Mouse (Mus musculus): ENCODE data around the gene Gfi1b. TPM values are rescaled to one million over a fixed set of nuclear protein-coding genes. Genes with fewer than 3 reads are reported as not detected.

The Gfi1b gene
- total and polyA plus RNA-seq, 3 experiments: 0.22 TPM; not detected in 2

- no peak for DNase-seq
Measured at GRCm38 (mm10) chr2:28622521-28623124, 841 bp upstream of the Gfi1b start.

DNA sequence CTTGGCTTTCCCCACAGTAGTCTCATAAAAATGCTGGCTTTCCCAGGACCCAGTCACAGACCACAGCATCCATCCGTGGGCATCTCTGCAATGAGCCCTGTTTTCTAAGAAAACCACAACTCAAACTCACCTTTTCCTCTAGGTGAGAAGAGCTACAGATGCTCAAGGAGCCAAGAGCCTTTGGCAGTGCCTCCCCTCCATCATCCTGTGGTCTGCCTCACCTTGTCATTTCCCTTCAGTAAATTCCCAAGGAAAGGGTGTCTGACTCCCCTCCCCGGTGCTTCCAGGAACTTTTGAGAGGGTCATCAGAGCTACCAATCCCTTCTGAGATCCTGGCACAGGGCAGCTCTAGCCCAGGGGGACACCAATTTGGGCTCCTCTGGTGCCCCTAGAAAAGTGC is 671 bp downstream of the Gfi1b start:
- no peak for DNase-seq

GRCm38 (mm10) chr2:28620522-28620921 is 1.3 kb downstream of the Gfi1b start:
- DNase-seq: no peak

GRCm38 (mm10) chr2:28619369-28619768 is 2.4 kb downstream of the Gfi1b start:
- DNase-seq: no peak

DNA sequence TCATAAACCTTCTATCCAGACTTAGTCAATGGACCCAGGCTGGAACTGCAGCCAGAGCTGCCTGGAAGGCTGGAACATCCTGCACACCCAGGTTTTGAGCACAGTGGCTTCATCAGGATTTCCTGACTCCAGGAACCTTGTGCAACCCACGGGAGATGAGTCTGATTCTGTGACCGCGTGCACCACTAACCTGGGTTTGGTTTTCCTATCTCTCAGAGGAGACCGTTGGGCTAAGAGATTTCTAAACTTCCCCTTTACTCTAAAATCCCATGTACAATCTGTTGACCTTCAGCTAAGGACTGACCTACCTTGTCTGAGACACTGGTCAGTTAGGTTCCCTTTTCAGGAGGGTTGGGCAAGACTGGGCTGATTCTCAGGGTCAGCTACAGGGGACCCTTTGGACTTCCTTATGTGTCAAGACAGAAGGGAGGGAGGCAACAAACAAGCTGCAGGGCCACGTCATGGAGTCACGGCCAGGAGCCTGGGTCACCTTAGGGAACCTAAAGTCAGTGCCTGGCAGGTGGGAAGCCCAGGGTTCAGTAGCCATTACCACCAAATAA is 2.9 kb downstream of the Gfi1b start:
- DNase-seq: no peak

GRCm38 (mm10) chr2:28617498-28618486 is 4.0 kb downstream of the Gfi1b start:
- no peak for DNase-seq

DNA sequence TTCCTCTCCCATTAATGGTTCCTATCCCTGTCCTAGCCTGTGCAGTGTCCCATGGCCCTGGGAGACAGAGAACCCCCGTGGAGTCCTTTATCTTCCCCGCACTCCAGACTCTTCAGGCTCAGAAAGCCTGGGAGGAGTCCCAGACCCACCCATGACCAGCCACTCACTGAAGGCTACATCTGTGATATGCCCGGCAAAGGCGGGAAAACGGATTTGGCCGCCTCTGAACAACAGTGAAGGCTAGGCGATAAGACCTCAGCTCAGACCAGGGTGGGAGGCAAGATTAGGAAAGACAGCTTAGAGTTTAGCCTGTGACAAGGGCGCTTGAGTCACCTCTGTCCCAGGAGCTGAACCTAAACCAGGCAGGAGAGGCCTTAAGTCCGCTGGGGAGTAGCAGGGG is 4.9 kb downstream of the Gfi1b start:
- no peak for DNase-seq

DNA sequence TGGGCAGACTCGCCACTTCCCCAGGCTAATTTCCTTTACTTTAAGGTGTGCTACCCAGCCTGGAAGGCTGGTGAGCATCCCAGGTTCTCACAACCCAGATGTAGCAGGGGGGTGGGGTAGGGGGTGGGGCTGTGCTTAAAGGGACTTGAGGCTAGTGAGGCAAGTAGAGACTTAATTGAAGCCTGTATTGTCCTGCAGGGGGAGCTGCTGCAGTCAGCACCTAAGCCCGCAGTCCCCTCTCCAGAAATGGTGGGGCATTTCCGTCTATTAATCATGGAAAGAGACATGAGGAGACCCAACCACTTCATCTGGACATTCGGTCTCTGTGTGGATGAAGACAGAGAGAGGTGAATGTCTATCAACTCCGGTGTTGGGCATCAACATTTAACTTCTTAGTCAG is 5.4 kb downstream of the Gfi1b start:
- no peak for DNase-seq

- DNase-seq: no peak
Measured at GRCm38 (mm10) chr2:28613599-28613998, 8.2 kb downstream of the Gfi1b start.

GRCm38 (mm10) chr2:28612436-28613063 is 9.2 kb downstream of the Gfi1b start:
- DNase-seq: no peak

DNA sequence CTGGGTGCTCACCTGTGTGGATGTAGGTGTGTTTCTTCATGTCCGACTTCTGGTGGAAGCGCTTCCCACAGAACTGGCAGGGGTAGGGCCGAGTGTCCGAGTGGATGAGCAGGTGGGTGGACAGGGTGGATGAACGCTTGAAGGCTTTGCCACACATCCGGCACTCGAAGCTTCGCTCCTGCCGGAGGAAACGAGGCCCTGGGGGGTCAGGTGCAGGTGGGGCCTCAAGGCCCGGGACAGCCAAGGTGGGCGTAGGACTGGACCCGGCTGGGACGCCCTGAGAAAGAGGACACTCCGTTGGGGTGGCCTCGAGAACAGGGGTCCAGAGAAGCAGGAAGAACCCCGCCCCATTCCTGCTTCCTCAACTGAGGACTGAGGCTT is 10.4 kb downstream of the Gfi1b start:
- DNase-seq: no peak

GRCm38 (mm10) chr2:28610716-28611406 is 10.9 kb downstream of the Gfi1b start:
- DNase-seq: no peak

DNA sequence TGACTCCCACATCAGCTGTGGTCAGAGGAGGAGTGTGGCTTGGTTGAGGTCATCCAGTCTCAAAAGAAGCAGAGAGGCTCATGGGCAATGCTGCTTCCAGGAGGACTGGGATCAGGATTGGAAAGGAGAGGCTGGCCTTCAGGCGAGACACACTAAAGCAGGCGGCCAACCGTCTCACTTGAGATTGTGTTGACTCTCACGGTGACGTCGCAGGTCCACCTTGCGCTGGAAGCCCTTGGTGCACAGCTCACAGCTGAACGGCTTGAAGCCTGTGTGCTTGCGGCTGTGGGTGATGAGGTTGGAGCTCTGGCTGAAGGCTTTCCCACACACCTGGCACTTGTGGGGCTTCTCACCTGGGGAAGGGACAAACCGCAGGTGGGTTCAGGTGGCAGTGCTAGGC is 11.9 kb downstream of the Gfi1b start:
- DNase-seq: no peak

- no peak for DNase-seq
Measured at GRCm38 (mm10) chr2:28607341-28608165, 14.2 kb downstream of the Gfi1b start.

- DNase-seq: no peak
Measured at GRCm38 (mm10) chr2:28606601-28607340, 15.0 kb downstream of the Gfi1b start.

- DNase-seq: no peak
Measured at GRCm38 (mm10) chr2:28605789-28606541, 15.8 kb downstream of the Gfi1b start.

DNA sequence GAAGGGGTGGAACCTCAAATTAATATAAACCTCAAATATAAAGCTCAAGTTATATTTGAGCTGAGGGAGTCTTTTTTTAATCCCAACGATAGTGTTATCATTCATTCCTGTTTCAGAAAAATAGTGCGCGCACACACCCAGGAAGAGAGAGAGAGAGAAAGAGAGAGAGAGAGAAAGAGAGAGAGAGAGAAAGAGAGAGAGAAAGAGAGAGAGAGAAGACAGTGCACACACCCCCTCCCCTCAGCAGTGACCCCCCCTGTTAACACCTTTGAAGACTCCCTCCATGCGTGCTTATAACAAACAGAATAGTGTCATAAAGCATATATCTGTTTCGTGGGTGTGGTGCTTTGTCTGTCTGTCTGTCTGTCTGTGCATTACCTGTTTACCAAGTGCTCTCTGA is 18.2 kb downstream of the Gfi1b start:
- DNase-seq: no peak

- DNase-seq: no peak
Measured at GRCm38 (mm10) chr2:28601720-28602590, 19.8 kb downstream of the Gfi1b start.

- no peak for DNase-seq
Measured at GRCm38 (mm10) chr2:28599569-28599900, 22.2 kb downstream of the Gfi1b start.

Measured in adrenal gland, adult 2 months (tissue).